In the genomic region with DNA sequence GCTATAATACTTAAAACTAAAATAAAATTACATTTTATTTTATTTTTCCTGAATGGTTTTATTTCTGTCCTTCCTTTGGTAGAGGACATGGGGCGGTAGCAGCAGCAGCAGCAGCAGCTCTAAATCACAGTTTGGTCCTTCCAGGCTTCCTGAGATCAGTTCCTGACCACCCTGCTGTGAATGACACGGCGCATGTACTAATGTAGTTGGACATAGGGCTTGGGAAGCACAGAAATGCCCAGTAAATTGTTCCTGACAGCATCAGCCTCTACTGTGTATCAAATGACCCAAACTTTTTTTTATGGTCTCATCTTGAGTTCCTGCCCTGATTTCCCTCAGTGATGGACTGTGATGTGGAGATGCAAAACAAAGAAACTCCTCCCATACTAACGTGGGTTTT, we compare ENCODE assay signal across 14 mouse cellular contexts.
DNase-seq lines count a peak whose midpoint lies in the region; ATAC-seq lines count a peak whose summit lies in the region.
"Had no signal": no experiment of that assay in that cellular context is flagged by ENCODE, and none has a peak within 500 bp of the region (broad histone marks: within the 10 kb centered on the region; RNA-seq: fewer than 3 reads in every experiment).

No protein-coding gene starts in this region.

- H3K4me3 ChIP-seq in midbrain, embryonic 11.5 days (ENCODE audit: low read depth, low read length), result no peak overlapping the region
- H3K4me3 ChIP-seq in midbrain, embryonic 10.5 days, result no peak overlapping the region
- H3K4me3 ChIP-seq: embryonic facial prominence, embryonic 10.5 days; embryonic facial prominence, embryonic 12.5 days; forebrain, embryonic 13.5 days; forebrain, embryonic 15.5 days had no signal

- no peaks in the 10 kb centered on the region for H3K9me3 ChIP-seq in midbrain, embryonic 11.5 days (ENCODE audit: control insufficient read depth, low read length)
- peaks cover under 1% of the 10 kb centered on the region; the same call in 1 of the 2 replicates for H3K9me3 ChIP-seq in midbrain, embryonic 10.5 days (replicated peaks)
- H3K9me3 ChIP-seq: embryonic facial prominence, embryonic 10.5 days; embryonic facial prominence, embryonic 12.5 days; forebrain, embryonic 13.5 days; forebrain, embryonic 15.5 days had no signal

- ATAC-seq in midbrain, embryonic 11.5 days (ENCODE audit: low FRiP score), result no peak
- ATAC-seq: forebrain, embryonic 13.5 days had no signal

- no peaks in the 10 kb centered on the region for H3K36me3 ChIP-seq in midbrain, embryonic 11.5 days (ENCODE audit: control insufficient read depth, insufficient read depth, low read length)
- 0 out of 2 replicates have a peak, but pooled peaks cover under 1% of the 10 kb centered on the region for H3K36me3 ChIP-seq in midbrain, embryonic 10.5 days
- H3K36me3 ChIP-seq: embryonic facial prominence, embryonic 12.5 days; forebrain, embryonic 15.5 days had no signal

- H3K4me1 ChIP-seq in midbrain, embryonic 11.5 days (ENCODE audit: control insufficient read depth, insufficient read depth, low read length), result no peaks in the 10 kb centered on the region
- no peaks in the 10 kb centered on the region for H3K4me1 ChIP-seq in midbrain, embryonic 10.5 days
- H3K4me1 ChIP-seq: embryonic facial prominence, embryonic 10.5 days; embryonic facial prominence, embryonic 12.5 days; forebrain, embryonic 13.5 days; forebrain, embryonic 15.5 days had no signal

- WGBS in midbrain, embryonic 11.5 days, result 88% methylated on average over 4 of the region's 4 CpGs
- 91% methylated on average over 4 of the region's 4 CpGs for WGBS in midbrain, embryonic 10.5 days

- peak; percentile 19 for DNase-seq in midbrain, embryonic 11.5 days (ENCODE audit: low spot score, missing footprints)
- DNase-seq in midbrain, embryonic 10.5 days (ENCODE audit: low spot score), result no peak
- DNase-seq in retina, embryonic 14.5 days (ENCODE audit: low spot score), result peak; percentile 63
- DNase-seq in retina, postnatal 1 day, result peak; percentile 12
- no peak for DNase-seq in kidney, postnatal 25 days
- DNase-seq: adrenal gland, adult 8-10 months; adrenal gland, postnatal 14 days; adrenal gland, postnatal 36 days; cerebellum, adult 11-12 months had no signal

- no peak overlapping the region for H3K9ac ChIP-seq in midbrain, embryonic 11.5 days (ENCODE audit: low read length)
- H3K9ac ChIP-seq: embryonic facial prominence, embryonic 12.5 days; forebrain, embryonic 13.5 days; forebrain, embryonic 15.5 days; forebrain, postnatal 0 days had no signal

- no peak overlapping the region for H3K27ac ChIP-seq in midbrain, embryonic 11.5 days (ENCODE audit: low read depth, low read length)
- H3K27ac ChIP-seq in midbrain, embryonic 10.5 days (replicated peaks), result no peak overlapping the region
- H3K27ac ChIP-seq: embryonic facial prominence, embryonic 10.5 days; embryonic facial prominence, embryonic 12.5 days; forebrain, embryonic 13.5 days; forebrain, embryonic 15.5 days had no signal

- no peak overlapping the region for H3K4me2 ChIP-seq in midbrain, embryonic 11.5 days
- H3K4me2 ChIP-seq: embryonic facial prominence, embryonic 12.5 days; forebrain, embryonic 13.5 days; forebrain, embryonic 15.5 days had no signal

- no peaks in the 10 kb centered on the region for H3K27me3 ChIP-seq in midbrain, embryonic 11.5 days (ENCODE audit: control insufficient read depth, insufficient read depth, low read length)
- no peaks in the 10 kb centered on the region for H3K27me3 ChIP-seq in midbrain, embryonic 10.5 days (ENCODE audit: low read depth, poor library complexity, severe bottlenecking)
- H3K27me3 ChIP-seq: embryonic facial prominence, embryonic 12.5 days; forebrain, embryonic 13.5 days; forebrain, embryonic 15.5 days had no signal

Comparison
In these comparisons a context has a peak if more than half of its experiments do, and no peak if none do; other contexts are left out.
1. DNase-seq: peak in midbrain, embryonic 11.5 days (single experiment), retina, embryonic 14.5 days (single experiment) and retina, postnatal 1 day (single experiment); none in midbrain, embryonic 10.5 days (single experiment) and kidney, postnatal 25 days (0 of 2).